Mouse (Mus musculus) left cerebral cortex, postnatal 36 days (tissue): ENCODE results near the gene Psma6. TPM values are rescaled to one million over a fixed set of nuclear protein-coding genes. Genes with fewer than 3 reads are reported as not detected.
A peak's percentile ranks its signal among the peaks of the same experiment; 100 is the strongest.

Experiments used
- DNase-seq, 2 experiments: peaks; one replicate each; pipeline ENCODE4 v3.0.0; 2021 to 2022; ENCODE audit warnings: low spot score in 2 of 2, mixed read lengths in 1 of 2
- intact Hi-C: fragments of 180-260 bp; cut with DNase I; formaldehyde crosslinking; loops from one replicate; pipeline ENCODE4 v1.15.1; 2025
- total RNA-seq, 2 experiments: library from RNA; stranded (reverse); gene quantifications; 2 replicates each; pipeline ENCODE4 v1.2.3; 2021

Gene Psma6
- total RNA-seq, 2 experiments from 2014 or later: 129 to 136 TPM

GRCm38 (mm10) chr12:55456136-55456535 lies 72.1 kb downstream of the Psma6 start:
- no peak for DNase-seq
- intact Hi-C loops: no loop called here

GRCm38 (mm10) chr12:55456893-55457292 lies 72.9 kb downstream of the Psma6 start:
- DNase-seq: peak in 1 of 2 experiments; percentile 38
- intact Hi-C loops: no loop called here

- DNase-seq: no peak
- intact Hi-C loops: no loop called here
Observed at GRCm38 (mm10) chr12:55459739-55460138, 75.7 kb downstream of the Psma6 start.

GRCm38 (mm10) chr12:55460900-55461299 lies 76.9 kb downstream of the Psma6 start:
- DNase-seq: no peak
- intact Hi-C loops: no loop called here

GRCm38 (mm10) chr12:55461767-55462166 lies 77.7 kb downstream of the Psma6 start:
- DNase-seq: no peak
- intact Hi-C loops: no loop called here

- intact Hi-C loops: no loop called here
- DNase-seq: no peak
Observed at GRCm38 (mm10) chr12:55462456-55462855, 78.4 kb downstream of the Psma6 start.

GRCm38 (mm10) chr12:55463087-55463486 lies 79.1 kb downstream of the Psma6 start:
- intact Hi-C loops: no loop called here

GRCm38 (mm10) chr12:55463992-55464845 lies 80.2 kb downstream of the Psma6 start:
- intact Hi-C loops: loop anchor here (2.0 kb wide), 1 partner anchor 27 kb away; no protein-coding TSS in a partner anchor
- peak; percentile 48 to 50 for DNase-seq

More at GRCm38 (mm10) chr12:55463087-55463486, 79.1 kb downstream of the Psma6 start:
- no peak for DNase-seq

GRCm38 (mm10) chr12:55464846-55465361 lies 80.9 kb downstream of the Psma6 start:
- DNase-seq: peak in 1 of 2 experiments; percentile 36
- intact Hi-C loops: loop anchor here (2.0 kb wide), 1 partner anchor 26 kb away; no protein-coding TSS in a partner anchor

GRCm38 (mm10) chr12:55465401-55465983 lies 81.5 kb downstream of the Psma6 start:
- no peak for DNase-seq
- intact Hi-C loops: loop anchor here (2.0 kb wide), 1 partner anchor 25 kb away; no protein-coding TSS in a partner anchor

GRCm38 (mm10) chr12:55466088-55466701 lies 82.2 kb downstream of the Psma6 start:
- peak in 1 of 2 experiments; percentile 15 for DNase-seq
- intact Hi-C loops: no loop called here

GRCm38 (mm10) chr12:55466816-55467215 lies 82.8 kb downstream of the Psma6 start:
- DNase-seq: no peak
- intact Hi-C loops: no loop called here

GRCm38 (mm10) chr12:55467331-55468180 lies 83.5 kb downstream of the Psma6 start:
- DNase-seq: no peak
- intact Hi-C loops: no loop called here

Other genes with a start within 250 kb of the Psma6 start
- 10 to 100 TPM; 51.8 to 57.4 TPM for gene Srp54b, start 229.1 kb upstream of the Psma6 start, total RNA-seq
- gene 1700047I17Rik2, start 184.6 kb upstream of the Psma6 start, total RNA-seq: 1 to 10 TPM in 1 of 2 experiments, not detected in 1; 1.9 TPM
- gene Srp54c, start 154.1 kb upstream of the Psma6 start, total RNA-seq: 10 to 100 TPM; 36.0 to 37.3 TPM
- 1 to 10 TPM; 7.5 to 8.7 TPM for gene 1110008L16Rik, start 84.6 kb upstream of the Psma6 start, total RNA-seq
- 10 to 100 TPM; 11.0 to 13.0 TPM for gene Ppp2r3c, start 81.2 kb upstream of the Psma6 start, total RNA-seq
- 10 to 100 TPM; 27.5 to 33.9 TPM for gene Nfkbia, start 108.4 kb downstream of the Psma6 start, total RNA-seq
- not detected for gene Aldoart2, start 181.0 kb downstream of the Psma6 start, total RNA-seq
- gene Insm2, start 215.2 kb downstream of the Psma6 start, total RNA-seq: under 1 TPM in 1 of 2 experiments, not detected in 1; 0.35 TPM